Mouse (Mus musculus) mesoderm, embryonic 11.5 days (tissue): ENCODE measurements at regions not wholly inside any gene's neighbourhood (a gene's known extent, or its start where the extent isn't known, plus 50 kb on each side); places are given as distances from the start of the nearest gene placed in this dataset.
A peak's percentile ranks its signal among the peaks of the same experiment; 100 is the strongest.
"Not testable (repeated sequence)": the region's sequence is repeated elsewhere in the genome, so short reads cannot be mapped to it uniquely, and the experiment has no call there.

Source experiments
- DNase-seq: peaks from one replicate; pipeline ENCODE4 v3.0.0-alpha.2; 2012; ENCODE audit warnings: low read depth, low spot score

GRCm38 (mm10) chr4:44424831-44425704, 124.4 kb downstream of the Melk start:
- peak; percentile 64 for DNase-seq

GRCm38 (mm10) chr4:44434593-44434992, 133.9 kb downstream of the Melk start:
- DNase-seq, result peak; percentile 79

- DNase-seq, result no peak
These were observed 144.8 kb downstream of the Melk start for GRCm38 (mm10) chr4:44445511-44445910.

- DNase-seq, result peak; percentile 21
These were observed 150.3 kb downstream of the Melk start for GRCm38 (mm10) chr4:44450881-44451532.

GRCm38 (mm10) chr4:44452043-44452618, 151.5 kb downstream of the Melk start:
- peak; percentile 36 for DNase-seq

GRCm38 (mm10) chr4:44453552-44453951, 152.9 kb downstream of the Melk start:
- DNase-seq, result no peak

- no peak for DNase-seq
These were observed 155.2 kb downstream of the Melk start for GRCm38 (mm10) chr4:44455851-44456250.

- not testable (repeated sequence) for DNase-seq
These were observed 172.8 kb downstream of the Melk start for GRCm38 (mm10) chr4:44473511-44473910.
